In the genomic region with DNA sequence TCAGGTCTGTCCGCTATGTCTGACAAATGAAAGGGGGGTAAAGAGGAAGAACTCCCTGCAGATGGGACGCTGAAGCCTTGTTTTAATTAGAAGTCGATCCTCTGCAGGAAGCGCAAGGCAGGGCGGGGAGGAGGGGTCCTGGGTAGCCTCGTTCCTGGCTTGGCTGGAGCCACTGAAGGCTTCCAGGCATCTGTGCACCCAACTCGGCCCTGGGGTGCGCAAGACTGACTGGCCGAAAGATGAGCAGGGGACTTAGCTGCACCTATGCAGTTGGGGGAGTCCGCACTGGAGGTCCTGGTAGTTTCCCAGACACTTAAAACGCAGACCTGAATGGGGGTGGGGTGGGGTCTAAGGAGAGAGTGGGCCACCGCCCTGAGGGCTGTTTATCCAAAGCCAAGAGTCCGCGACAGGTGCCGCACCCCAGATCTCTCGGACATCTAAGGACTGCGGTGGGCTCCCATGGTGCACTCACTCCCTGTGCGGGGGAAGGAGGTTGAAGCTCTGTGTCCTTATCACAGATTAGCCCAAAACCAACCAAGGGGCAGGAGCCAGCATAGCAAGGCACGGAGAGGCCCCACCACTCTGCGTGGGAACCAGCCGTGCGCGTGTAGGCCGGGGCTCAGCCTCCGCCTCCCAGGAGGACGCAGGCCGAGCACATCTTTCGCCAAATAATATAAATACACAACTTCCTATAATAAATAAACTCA, we compare ENCODE assay signal across 7 mouse cellular contexts. TPM values are rescaled to one million over a fixed set of nuclear protein-coding genes. Genes with fewer than 3 reads are reported as not detected.
DNase-seq lines count a peak whose midpoint lies in the region; ATAC-seq and TF ChIP-seq lines count a peak whose summit lies in the region.

No protein-coding gene starts in this region.

- peak; percentile 39; the same call in 1 of the 2 replicates for ATAC-seq in lung, embryonic 16.5 days (ENCODE audit: low read depth)
- 0 out of 2 replicates have a peak, but pooled peaks have one; percentile 26 for ATAC-seq in limb, embryonic 13.5 days (ENCODE audit: low FRiP score, low read depth)
- ATAC-seq in stomach, embryonic 15.5 days (ENCODE audit: insufficient read depth, low FRiP score, low read depth): no peak

- peak overlapping the region; percentile 68 for H3K9ac ChIP-seq in lung, embryonic 16.5 days (ENCODE audit: low read length)
- H3K9ac ChIP-seq in limb, embryonic 13.5 days: peak overlapping the region; percentile 84
- H3K9ac ChIP-seq in stomach, embryonic 15.5 days: no peak overlapping the region

- peak overlapping the region; percentile 71 for H3K4me3 ChIP-seq in lung, embryonic 16.5 days (ENCODE audit: low read length)
- peak overlapping the region; percentile 63 for H3K4me3 ChIP-seq in embryonic fibroblast, embryonic 13.5 days (ENCODE audit: insufficient read depth, low read length)
- H3K4me3 ChIP-seq in limb, embryonic 13.5 days: peak overlapping the region; percentile 65
- H3K4me3 ChIP-seq in stomach, embryonic 15.5 days (replicated peaks): peak overlapping the region; percentile 61

- 2% methylated on average over 28 of the region's 28 CpGs for WGBS in lung, embryonic 16.5 days
- under 1% methylated on average over 28 of the region's 28 CpGs for WGBS in limb, embryonic 13.5 days
- under 1% methylated on average over 28 of the region's 28 CpGs for WGBS in stomach, embryonic 15.5 days

- TF ChIP-seq POLR2A in embryonic fibroblast, embryonic 13.5 days (IDR thresholded peaks at IDR 0.05; ENCODE audit: low read depth, low read length): no peak

- TF ChIP-seq CTCF in embryonic fibroblast, embryonic 13.5 days (IDR thresholded peaks at IDR 0.05; ENCODE audit: borderline replicate concordance, insufficient read depth, low read length): no peak

- H3K9me3 ChIP-seq in lung, embryonic 16.5 days (ENCODE audit: control insufficient read depth, low read length): no peaks in the 10 kb centered on the region
- H3K9me3 ChIP-seq in limb, embryonic 13.5 days: no peaks in the 10 kb centered on the region
- no peaks in the 10 kb centered on the region for H3K9me3 ChIP-seq in stomach, embryonic 15.5 days

- DNase-seq in lung, postnatal 25 days (ENCODE audit: low spot score): no peak
- DNase-seq in left cerebral cortex, adult 8-10 months (ENCODE audit: low spot score in 2 of 2): no peak
- no peak for DNase-seq in cerebellum, postnatal 14 days

- peaks cover 45% of the 10 kb centered on the region for H3K27me3 ChIP-seq in lung, embryonic 16.5 days (ENCODE audit: control insufficient read depth, insufficient read depth, low read depth, low read length)
- peaks cover 33% of the 10 kb centered on the region for H3K27me3 ChIP-seq in limb, embryonic 13.5 days
- peaks cover 64% of the 10 kb centered on the region for H3K27me3 ChIP-seq in stomach, embryonic 15.5 days (replicated peaks)

- H3K4me1 ChIP-seq in lung, embryonic 16.5 days (replicated peaks; ENCODE audit: control insufficient read depth, insufficient read depth, low read length): peaks cover 41% of the 10 kb centered on the region
- no peaks in the 10 kb centered on the region; the same call in 1 of the 2 replicates for H3K4me1 ChIP-seq in embryonic fibroblast, embryonic 13.5 days (ENCODE audit: control insufficient read depth, insufficient read depth, low read length)
- H3K4me1 ChIP-seq in limb, embryonic 13.5 days: peaks cover 72% of the 10 kb centered on the region
- H3K4me1 ChIP-seq in stomach, embryonic 15.5 days: peaks cover 29% of the 10 kb centered on the region

- H3K4me2 ChIP-seq in lung, embryonic 16.5 days (ENCODE audit: low read depth, low read length): peak overlapping the region; percentile 99
- peak overlapping the region; percentile 91 for H3K4me2 ChIP-seq in limb, embryonic 13.5 days (replicated peaks)
- H3K4me2 ChIP-seq in stomach, embryonic 15.5 days: peak overlapping the region; percentile 96

- peak overlapping the region; percentile 17; the same call in 1 of the 2 replicates for H3K27ac ChIP-seq in lung, embryonic 16.5 days (ENCODE audit: low read length)
- H3K27ac ChIP-seq in embryonic fibroblast, embryonic 13.5 days (ENCODE audit: insufficient read depth, low read length): no peak overlapping the region
- H3K27ac ChIP-seq in limb, embryonic 13.5 days: peak overlapping the region; percentile 93; the same call in 1 of the 2 replicates
- no peak overlapping the region for H3K27ac ChIP-seq in stomach, embryonic 15.5 days

- no peaks in the 10 kb centered on the region for H3K36me3 ChIP-seq in lung, embryonic 16.5 days (ENCODE audit: control insufficient read depth, insufficient read depth, low read length)
- H3K36me3 ChIP-seq in limb, embryonic 13.5 days: no peaks in the 10 kb centered on the region
- H3K36me3 ChIP-seq in stomach, embryonic 15.5 days: no peaks in the 10 kb centered on the region

RNA-seq across cellular contexts. Expression of a gene that starts 1.1 kb away (rescaled TPM):
- 0.79 and 0.82 TPM in 2 replicates for polyA plus RNA-seq in lung, embryonic 16.5 days (2015; fragmentation: Nextera tagmentation; extraction: Ambion mirVana)
- polyA plus RNA-seq in embryonic fibroblast, embryonic 13.5 days (2011; ENCODE audit: insufficient read length, low read depth, missing spikeins): 0.47 TPM in 1 of 2 replicates, not detected in the other
- 5.6 and 7.1 TPM in 2 replicates for polyA plus RNA-seq in limb, embryonic 13.5 days (2015; fragmentation: Nextera tagmentation; extraction: Ambion mirVana)
- polyA plus RNA-seq in stomach, embryonic 15.5 days (2015; fragmentation: Nextera tagmentation; extraction: Ambion mirVana): 0.95 and 1.8 TPM in 2 replicates
- total RNA-seq in left cerebral cortex, adult 8-10 months (2022): 1 to 10 TPM; 1.9 to 2.6 (median 1.9) TPM

Comparison
In these comparisons a context has a peak if more than half of its experiments do, and no peak if none do; other contexts are left out.
1. H3K27ac ChIP-seq: peak in lung, embryonic 16.5 days (single experiment) and limb, embryonic 13.5 days (single experiment); none in embryonic fibroblast, embryonic 13.5 days (single experiment) and stomach, embryonic 15.5 days (single experiment).
2. Peak in every context shown above with its lines, with median percentiles within 50 percentile points of each other: H3K4me2 ChIP-seq and H3K4me3 ChIP-seq.